Mouse (Mus musculus) adrenal gland, postnatal 25 days (tissue): ENCODE results near the gene Efcab12. TPM values are rescaled to one million over a fixed set of nuclear protein-coding genes. Genes with fewer than 3 reads are reported as not detected.
"Not testable (repeated sequence)": the region's sequence is repeated elsewhere in the genome, so short reads cannot be mapped to it uniquely, and the experiment has no call there.

ENCODE experiments used
- DNase-seq: peaks from one replicate; pipeline ENCODE4 v3.0.0; 2021; ENCODE audit warnings: mixed read lengths
- long read RNA-seq: library from polyadenylated mRNA; stranded (forward); transcript quantifications from one replicate; pipeline ENCODE4 v2.0.0, GENCODE M21; 2021
- total RNA-seq: library from RNA; stranded (reverse); gene quantifications from 2 replicates; pipeline ENCODE4 v1.2.3, GENCODE M21; 2021

The Efcab12 gene
- 1.9 TPM in 1 of 2 replicates, not detected in the other for total RNA-seq
- long read RNA-seq = 0 reads

DNA sequence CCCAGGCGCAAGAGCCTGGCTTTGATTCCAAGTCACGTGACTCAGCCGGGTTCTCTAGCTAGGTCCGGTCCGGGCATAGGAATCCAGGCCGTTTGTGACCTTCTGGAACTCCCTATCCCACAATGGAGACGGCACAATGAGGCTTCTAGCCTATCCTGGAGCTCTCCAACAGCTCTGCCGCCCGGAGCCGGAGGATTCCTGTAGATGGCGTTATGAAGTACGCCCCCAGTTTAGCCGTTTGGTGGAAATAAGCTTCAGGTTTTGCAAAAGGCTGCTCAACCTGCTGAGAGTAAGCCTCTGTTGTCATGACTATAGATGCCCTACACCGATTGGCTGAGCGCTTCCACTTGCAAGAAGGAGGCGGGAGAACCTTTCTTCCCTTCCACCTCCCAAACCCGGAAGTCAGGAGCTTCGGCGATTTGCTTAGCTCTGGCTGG, at the start of gene Efcab12:
Efcab12 (minus strand) TSS at position 252 of the 437 bp plus-strand sequence.
- peak; percentile 58 for DNase-seq

DNA sequence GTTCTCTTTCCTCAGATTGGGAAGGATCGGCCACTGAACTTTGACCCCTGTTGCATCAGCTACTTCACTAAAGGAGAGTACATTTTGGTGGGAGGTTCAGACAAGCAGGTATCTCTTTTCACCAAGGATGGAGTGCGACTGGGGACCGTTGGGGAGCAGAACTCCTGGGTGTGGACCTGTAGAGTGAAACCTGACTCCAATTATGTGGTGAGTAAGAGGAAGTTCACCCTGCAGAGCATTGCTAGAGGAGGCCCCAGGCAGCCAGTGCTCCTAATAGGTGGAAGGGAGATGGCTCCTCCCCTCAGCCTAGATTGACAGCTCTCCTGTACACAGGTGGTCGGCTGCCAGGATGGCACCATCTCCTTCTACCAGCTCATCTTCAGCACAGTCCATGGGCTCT, 48.7 kb upstream of the Efcab12 start:
- DNase-seq = no peak

DNA sequence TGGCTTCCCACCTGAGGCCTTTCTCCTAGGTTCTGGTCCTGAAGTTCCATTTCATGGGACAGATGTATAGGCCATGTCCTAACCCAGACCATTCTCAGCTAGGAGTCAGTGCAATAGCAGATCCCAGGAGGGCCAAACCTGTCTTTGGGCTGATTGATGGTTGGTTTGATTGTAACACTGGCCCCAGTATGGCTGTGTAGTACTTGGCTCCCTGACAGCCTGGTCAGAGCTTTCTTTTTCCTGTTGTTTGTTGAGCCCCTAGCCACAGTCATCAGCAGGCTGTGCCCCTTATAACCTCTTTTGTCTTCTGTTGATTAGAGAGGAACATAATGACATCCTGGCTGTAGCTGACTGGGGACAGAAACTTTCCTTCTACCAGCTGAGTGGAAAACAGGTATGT, 45.8 kb upstream of the Efcab12 start:
- no peak for DNase-seq

DNA sequence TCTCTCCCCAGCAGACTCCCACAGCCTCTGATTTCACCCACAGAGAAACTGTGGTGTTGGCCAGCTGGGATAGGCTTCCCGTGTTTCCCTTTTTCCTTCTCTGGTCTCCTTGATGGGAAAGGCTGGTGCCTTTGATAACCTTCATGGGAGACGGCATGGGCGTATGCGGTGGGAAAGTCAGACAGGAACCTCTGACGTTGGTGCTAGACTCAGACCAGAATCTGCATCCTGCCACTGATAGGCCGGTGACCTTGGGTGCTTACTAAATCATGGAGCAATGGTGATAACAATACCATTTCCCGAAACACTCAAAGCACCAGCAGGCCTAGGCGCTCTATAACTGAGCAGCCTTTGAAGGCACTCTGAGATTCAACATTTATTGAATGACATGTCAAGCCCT, 42.5 kb upstream of the Efcab12 start:
- no peak for DNase-seq

DNA sequence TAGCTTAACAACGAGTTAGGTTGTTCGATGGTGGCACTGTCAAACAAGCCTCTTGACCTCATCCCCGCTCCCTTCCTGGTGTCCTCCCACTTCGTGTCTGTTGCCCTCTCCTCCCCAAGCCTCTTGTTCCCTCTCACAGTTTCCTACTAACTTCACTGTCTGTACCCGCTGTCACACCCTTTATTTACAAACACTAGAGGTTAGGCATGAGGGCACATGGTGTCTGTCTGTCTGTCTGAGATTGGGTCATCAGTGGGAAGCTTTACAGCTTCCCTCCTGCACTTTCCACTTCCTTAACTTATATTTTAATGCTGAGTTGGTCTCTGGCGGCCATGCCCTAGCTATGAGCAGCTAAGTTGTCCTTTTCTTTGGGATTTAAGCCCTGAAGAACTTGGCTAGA, 41.5 kb upstream of the Efcab12 start:
- DNase-seq = no peak

DNA sequence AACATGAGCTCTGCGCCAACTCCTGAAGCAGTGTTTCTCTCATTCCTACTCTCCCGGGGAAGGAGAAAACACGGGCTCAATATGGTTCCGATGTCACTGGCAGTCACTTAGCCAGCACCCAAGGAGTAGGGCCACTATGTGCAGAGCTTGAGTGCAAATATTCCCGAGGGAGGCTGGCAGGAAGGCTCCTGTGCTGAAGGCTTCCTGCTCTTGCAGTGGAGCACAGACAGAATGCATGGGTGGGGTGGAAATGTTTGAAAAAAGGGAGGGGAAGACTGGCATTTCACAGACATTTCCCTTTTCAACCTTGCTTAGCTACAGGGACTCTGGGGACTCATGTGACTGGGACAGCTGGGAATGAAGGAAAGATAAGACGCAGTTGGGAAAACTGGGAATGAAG, 40.5 kb upstream of the Efcab12 start:
- no peak for DNase-seq

DNA sequence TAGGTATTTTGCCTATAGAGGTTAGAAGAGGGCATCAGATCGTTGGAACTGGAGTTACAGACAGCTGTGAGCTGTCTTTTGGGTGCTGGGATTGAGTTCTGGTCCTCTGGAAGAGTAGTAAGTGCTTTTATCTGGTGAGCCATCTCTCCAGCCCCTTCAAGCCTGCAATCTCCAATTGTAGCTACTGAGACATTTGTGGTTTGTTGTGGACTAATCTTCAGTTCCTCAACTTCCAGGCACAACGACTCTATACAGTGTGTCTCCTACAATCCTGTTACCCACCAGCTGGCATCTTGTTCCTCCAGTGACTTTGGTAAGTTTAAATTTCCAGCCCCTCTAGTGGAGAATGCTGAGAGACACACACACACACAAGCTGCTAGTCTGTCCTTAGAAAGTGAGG, 39.0 kb upstream of the Efcab12 start:
- DNase-seq = no peak

DNA sequence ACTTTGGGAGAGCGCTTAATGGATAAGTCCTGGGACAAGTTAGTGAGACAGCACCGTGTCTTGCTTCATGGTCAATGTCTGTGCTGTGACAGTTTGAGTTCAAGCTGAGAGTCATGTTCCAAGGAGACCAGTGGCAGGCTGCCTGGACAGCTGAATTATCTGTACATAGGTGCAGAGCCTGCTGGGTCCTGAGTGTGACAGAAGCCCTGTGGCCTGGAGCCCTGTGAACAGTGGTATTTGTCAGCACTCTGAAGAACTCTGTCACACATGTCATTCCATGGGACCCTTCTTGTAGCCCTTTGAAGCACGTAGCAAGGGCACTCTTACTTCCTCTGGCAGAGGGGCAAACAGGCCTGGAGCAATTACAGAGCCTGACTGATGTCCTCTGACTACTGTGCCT, 33.1 kb upstream of the Efcab12 start:
- not testable (repeated sequence) for DNase-seq

DNA sequence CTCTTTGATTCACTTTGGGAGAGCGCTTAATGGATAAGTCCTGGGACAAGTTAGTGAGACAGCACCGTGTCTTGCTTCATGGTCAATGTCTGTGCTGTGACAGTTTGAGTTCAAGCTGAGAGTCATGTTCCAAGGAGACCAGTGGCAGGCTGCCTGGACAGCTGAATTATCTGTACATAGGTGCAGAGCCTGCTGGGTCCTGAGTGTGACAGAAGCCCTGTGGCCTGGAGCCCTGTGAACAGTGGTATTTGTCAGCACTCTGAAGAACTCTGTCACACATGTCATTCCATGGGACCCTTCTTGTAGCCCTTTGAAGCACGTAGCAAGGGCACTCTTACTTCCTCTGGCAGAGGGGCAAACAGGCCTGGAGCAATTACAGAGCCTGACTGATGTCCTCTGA, 28.9 kb upstream of the Efcab12 start:
- DNase-seq = not testable (repeated sequence)

DNA sequence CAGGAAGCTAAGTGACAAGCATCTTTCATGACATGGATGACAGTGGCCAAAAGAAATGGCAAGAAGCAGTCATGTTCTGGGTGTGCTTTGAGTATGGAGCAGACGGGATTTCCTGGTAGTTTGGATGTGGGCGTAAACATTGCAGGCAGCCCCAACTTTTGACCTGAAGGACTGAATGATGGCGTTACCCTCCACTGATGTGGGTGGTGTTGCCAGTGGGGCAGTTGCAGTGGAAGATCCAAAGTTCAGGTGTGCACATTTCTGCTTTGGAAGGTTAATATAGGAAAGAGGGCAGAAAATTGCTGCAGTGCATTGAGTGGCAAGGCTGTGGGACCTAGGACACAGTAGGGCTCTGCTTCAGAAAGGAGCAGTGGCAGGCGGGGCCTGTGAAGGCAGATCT, 27.0 kb upstream of the Efcab12 start:
- DNase-seq = no peak

DNA sequence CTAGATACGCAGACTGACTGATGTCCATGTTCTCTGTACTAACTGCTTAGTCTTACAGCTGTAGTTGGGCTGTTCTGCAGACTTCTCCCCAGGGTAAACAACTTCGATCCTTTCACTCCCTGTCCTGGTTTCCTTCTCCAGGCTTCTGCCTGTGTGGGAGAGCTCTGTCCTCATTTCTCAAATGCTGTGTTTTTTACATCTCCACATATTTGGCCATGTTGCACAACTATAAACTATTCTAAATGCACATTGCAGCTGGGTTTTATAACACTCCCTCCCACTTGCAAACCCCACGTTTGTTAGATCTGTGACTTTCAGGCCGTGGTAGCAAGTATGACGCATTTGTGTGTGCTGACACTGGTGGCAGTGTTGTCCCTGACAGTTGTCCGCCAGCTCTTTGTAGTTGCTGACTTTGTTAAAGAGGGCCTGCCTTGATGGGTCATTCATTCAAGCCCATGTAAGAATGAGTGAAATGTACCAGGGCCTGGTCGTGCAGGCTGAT, 25.2 kb upstream of the Efcab12 start:
- DNase-seq = no peak

DNA sequence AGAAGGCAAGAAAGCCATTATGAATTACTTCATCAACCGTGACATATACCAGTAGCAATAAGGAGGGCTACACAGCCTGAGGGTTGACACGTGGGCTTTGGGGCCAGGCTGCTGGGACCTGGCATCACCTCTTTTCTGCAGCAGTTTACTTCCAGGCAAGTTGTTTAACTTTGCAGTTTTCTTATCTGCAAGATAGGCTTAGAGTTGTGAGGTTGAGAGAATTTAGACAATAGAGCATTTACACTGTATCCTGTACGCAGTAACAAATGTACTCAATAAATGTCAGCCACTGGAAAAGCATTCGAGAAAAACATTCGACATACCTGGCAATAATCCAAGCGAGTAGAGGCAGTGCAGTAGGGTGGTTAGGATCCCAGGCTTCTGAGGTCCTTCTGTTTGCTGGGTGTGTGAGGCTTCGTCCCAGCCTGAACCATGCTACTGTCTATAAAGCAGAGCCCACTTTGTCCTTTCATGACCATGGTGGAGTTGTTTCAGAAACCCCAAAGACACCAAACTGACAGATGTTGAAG, 21.9 kb upstream of the Efcab12 start:
- no peak for DNase-seq

DNA sequence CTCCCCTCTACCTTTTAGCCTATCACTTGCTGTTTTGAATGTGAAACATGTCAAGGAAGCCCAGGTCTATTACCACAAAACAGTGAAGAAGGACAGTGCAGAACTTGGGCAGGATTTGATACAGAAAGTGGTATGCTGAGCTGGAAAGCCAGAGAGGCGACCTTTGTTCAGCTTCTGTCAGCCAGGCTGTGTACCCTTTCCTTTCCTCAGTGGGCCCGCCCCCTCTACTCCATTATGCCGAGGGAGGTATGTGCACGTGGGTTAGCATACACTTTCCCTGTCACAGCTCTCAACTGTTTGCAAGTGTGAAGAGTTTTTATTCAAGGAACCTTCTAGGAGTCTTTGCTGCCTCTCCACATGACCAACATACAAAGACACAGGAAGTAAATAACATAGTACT, 21.0 kb upstream of the Efcab12 start:
- DNase-seq = no peak

DNA sequence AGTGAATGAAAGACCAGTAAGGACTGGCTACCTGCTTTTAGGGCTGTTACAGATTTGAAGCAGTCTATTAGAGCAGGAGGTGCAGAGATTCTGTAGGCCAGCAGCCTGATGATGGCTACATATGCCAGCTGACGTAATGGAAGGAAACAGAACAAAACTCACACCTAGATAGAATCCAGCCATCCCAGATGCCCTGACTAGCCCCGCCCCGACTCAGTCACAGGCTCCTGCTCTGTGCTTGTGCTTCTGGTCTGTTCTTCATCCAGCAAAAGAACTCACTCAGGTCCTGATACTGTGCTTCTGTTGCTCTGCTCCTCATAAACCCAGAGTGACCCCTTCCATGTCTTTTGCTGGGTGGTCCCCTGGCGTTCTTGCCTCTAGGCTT, 18.1 kb upstream of the Efcab12 start:
- peak; percentile 10 for DNase-seq

DNA sequence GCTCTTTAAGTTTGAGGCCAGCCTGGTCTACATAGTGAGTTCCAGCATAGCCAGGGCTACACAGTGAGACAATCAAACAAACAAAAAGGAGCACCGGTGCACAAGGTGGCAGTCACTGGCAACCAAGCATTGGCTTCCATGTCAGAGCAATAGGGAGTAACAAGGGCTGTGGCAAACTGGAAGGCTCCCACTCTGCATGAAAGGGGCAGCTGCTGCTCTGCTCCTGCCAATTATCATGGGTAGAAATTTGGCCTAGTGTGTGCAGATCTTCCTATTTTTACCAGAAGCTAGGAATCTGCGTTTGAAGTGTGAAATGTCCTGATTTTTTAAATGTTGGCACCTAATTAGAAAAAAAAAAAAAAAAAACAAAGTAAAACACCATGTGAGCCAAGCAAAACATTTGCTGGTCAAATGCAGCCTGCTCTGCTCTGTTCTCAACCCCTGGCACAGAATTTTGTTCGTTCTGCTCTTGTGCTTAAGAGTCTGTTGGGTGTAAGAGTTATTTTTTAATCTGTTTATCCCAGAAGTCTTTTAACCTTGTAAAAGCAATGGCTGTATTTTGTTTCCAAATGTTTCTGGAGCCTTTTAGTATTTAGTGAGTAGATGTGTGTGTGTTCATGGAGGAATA, 17.6 kb upstream of the Efcab12 start:
- no peak for DNase-seq

DNA sequence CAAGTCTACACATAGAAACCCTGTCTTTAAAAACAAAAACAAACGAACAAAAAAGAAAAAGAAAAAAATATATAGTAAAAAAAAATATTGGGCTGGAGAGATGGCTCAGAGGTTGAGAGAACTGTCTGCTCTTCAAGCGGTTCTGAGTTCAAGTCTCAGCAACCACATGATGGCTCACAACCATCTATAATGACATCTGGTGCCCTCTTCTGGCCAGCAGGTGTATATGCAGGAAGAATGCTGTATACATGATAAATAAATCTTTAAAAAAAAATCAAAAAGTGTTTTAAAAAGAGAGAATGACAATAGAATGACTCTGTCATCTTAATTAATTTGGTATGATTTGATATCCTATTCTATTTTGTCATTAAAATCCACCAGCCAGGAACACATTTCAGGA, 16.2 kb upstream of the Efcab12 start:
- DNase-seq = no peak

DNA sequence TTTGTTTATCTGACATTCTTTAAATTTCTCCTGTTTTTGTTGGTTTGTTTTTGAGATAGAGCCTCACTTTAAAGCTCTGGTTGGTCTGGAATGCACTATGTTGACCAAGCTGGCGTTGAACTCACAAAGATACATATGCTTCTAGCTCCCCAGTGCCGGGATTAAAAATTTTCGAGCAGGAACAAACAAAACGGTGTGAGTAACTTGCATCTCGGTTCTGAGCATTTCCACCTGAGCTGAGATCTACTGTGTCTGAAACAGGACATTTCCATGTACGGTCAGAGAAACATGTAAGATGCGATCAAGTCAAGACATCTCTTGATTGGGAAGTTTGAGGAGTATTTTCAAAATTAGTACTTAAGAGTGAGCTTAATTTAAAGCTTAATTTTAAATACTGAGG, 15.8 kb upstream of the Efcab12 start:
- DNase-seq = no peak

DNA sequence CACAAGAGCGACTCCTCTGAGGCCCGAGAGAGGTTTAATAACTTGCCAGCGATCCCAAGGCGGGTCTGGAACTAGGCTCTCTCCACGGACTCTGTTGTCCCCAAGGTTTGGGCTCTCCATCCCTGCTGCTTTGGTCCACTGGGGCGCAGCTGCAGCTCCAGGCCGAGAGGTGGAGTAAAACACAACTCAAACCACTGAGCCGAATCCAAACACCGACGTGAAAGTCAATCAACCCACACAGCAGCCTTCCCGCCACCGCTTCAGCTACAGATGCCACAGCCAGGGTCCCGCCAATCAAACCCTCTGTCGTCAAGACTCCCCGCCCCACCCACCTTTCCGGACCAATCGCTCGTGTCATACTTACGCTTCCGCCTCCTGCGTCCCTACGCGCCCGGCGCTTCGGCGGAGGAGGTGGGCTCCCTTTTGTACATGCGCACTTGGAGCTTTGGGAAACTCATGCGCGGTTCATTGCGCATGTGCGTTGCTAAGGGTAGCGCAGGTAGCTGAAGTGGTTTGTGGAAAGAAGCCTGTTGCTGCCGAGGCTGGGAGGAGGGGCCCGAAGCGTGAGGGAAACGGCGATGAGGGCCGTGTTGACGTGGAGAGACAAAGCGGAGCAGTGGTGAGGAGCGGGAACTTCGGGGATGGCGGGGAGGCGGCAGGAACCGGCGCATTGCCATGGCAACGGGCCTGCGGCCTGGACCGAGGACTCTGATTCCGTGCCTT, 15.0 kb upstream of the Efcab12 start, which contains the start of the genes Mbd4 and Ift122:
Mbd4 (minus strand) TSS at position 281 of the 723 bp plus-strand sequence.
Ift122 (plus strand) TSS at position 380 of the 723 bp plus-strand sequence.
- peak; percentile 95 for DNase-seq

DNA sequence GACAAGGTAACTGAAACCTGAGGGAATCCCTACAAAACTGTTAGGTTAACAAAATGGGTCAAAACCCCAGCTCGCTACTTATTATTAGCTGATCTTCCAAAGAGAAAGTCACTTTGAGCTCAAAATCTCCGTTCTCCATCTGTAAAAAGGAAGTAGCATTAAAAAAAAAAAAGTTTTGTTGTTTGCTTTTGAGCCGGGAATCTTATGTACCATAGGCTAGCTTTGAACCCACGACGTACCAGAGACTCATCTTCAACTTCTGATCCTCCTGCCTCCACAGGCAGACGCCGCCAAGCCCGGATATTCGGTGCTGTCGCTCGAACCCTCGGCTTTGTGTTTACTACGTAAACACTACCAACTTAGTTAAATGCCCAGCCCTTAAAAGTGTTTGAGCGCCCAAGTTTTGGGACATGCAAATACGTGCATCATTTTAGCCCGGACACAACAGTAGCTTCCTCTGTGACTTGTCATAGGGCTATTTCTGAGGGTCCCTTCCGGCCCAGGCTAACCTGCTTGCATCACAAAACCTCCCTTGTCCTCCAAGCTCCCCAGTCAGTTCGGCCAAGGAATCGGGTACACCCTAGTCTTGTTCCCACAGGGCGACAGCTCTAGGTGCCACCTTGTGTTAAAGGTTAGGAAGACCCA, 14.4 kb upstream of the Efcab12 start:
- DNase-seq = no peak

DNA sequence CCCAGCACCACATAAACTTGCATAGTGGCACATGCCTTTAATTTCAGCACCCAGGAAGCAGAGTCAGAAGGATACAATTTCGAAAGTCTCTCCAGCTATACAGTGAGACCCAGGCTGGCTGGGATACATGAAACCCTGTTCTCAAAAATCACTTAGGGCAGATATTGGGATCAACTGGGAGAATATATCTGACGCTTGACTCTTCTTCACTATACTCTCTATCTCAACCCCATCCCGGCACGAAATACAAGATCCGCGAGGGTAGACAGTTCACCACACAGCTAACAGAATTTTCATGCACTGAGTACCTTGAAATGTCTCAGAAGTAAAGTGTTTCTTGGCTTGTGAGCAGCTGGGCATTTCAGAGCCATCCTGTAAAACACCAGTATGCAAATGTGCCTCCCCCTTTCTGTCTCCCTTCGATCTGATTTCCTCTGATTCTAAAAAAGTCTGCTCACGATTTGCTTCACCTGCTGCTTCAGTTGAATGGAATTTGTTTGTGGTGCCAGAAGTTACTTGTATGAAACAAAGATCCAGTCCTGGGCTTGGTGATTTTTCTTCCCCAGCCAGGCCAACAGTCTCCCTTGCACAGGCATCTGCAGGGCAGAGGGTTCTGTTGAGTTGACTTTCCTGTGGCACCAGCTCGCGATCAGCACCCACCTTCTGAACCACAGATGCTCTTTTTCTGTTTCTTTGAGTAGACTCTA, 10.5 kb upstream of the Efcab12 start:
- no peak for DNase-seq

DNA sequence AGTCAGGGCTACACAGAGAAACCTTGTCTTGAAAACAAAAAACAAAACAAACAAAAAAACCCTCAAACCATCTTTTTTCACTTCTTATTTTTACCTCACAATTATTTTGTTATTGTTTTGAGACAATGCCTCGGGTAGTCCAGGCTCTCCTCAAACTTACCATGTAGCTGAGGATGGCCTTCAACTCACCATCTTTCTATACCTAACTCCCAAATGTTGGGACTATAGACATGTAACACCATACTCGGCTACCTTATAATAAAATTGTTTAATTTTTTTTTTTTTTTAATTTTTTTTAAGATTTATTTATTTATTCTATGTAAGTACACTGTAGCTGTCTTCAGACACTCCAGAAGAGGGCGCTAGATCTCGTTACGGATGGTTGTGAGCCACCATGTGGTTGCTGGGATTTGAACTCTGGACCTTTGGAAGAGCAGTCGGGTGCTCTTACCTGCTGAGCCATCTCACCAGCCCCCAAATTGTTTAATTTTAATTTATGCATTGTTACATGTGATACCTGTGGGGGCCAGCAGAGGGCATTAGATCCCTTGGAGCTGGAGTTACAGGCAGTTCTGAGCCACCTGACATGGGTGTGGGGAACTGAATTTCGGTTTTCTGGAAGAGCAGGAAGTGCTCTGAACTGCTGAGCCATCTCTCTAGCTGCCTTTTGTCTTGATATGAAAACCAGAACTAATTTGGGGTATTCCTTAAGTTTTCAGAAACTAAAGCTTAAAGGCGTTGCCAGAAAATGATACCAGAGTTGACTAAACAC, 8.6 kb upstream of the Efcab12 start:
- peak; percentile 52 for DNase-seq
